Mouse (Mus musculus): ENCODE measurements around the gene Stx6.

- TF ChIP-seq CTCF (IDR thresholded peaks at IDR 0.05; ENCODE audit: low read depth), result no peak
- TF ChIP-seq EP300 (IDR thresholded peaks at IDR 0.05; ENCODE audit: low read depth), result no peak
Measured at GRCm38 (mm10) chr1:155169935-155170334, 11.4 kb downstream of the Stx6 start.

Data from heart, postnatal 0 days (tissue).